Mouse (Mus musculus) midbrain, embryonic 13.5 days (tissue): ENCODE results near the gene Dot1l. TPM values are rescaled to one million over a fixed set of nuclear protein-coding genes. Genes with fewer than 3 reads are reported as not detected.

Experiments used
- ATAC-seq: fragments of 200-750 bp; cut with Nextera tagmentation; 2 replicates; pipeline ENCODE4 v1.8.0; 2017; ENCODE audit warnings: mild to moderate bottlenecking, moderate TSS enrichment, moderate library complexity
- H3K27ac ChIP-seq: fragments of 300-500 bp; sonication (generic); 2 replicates; pipeline ENCODE4 v1.5.1; 2015; ENCODE audit warnings: inconsistent platforms, mild to moderate bottlenecking, moderate library complexity
- H3K27me3 ChIP-seq: fragments of 300-500 bp; sonication (generic); 2 replicates; pipeline ENCODE4 v1.6.1; 2015; ENCODE audit warnings: mild to moderate bottlenecking, inconsistent platforms
- H3K36me3 ChIP-seq: fragments of 300-500 bp; sonication (generic); 2 replicates; pipeline ENCODE4 v1.6.1; 2015; ENCODE audit warnings: mild to moderate bottlenecking, inconsistent platforms
- H3K4me1 ChIP-seq: fragments of 300-500 bp; sonication (generic); replicated peaks from 2 replicates; pipeline ENCODE4 v1.6.1; 2015; ENCODE audit warnings: inconsistent platforms
- H3K4me2 ChIP-seq: fragments of 300-500 bp; sonication (generic); replicated peaks from 2 replicates; pipeline ENCODE4 v1.6.1; 2015; ENCODE audit warnings: moderate library complexity, mild to moderate bottlenecking, inconsistent platforms
- H3K4me3 ChIP-seq: fragments of 300-500 bp; sonication (generic); replicated peaks from 2 replicates; pipeline ENCODE4 v1.5.1; 2015; ENCODE audit warnings: mild to moderate bottlenecking, inconsistent platforms
- H3K9ac ChIP-seq: fragments of 300-500 bp; sonication (generic); replicated peaks from 2 replicates; pipeline ENCODE4 v1.6.1; 2015; ENCODE audit warnings: mild to moderate bottlenecking, inconsistent platforms
- H3K9me3 ChIP-seq: fragments of 300-500 bp; sonication (generic); 2 replicates; pipeline ENCODE4 v1.6.1; 2016; ENCODE audit warnings: mild to moderate bottlenecking, inconsistent platforms
- WGBS: fragments of 180-500 bp; shearing (Covaris S2); methylation state at CpG from one replicate; pipeline ENCODE4 v1.1.7; 2015; 5-methylcytosine and 5-hydroxymethylcytosine counted together
- polyA plus RNA-seq: library from polyadenylated mRNA; unstranded; fragments of >200 nt; fragmentation: Nextera tagmentation; extraction: Ambion mirVana; gene quantifications from 2 replicates; pipeline ENCODE4 v1.2.1, GENCODE M21; 2015

The Dot1l gene
- polyA plus RNA-seq, 1 experiment from 2014 or later: 23.3 TPM

- Histone ChIP-seq H3K4me1 (peaks cover 48% of the 10 kb centered on the region), H3K4me3 (no peak overlapping the region), H3K27me3 (peaks cover 17% of the 10 kb centered on the region), H3K9ac (0 out of 2 replicates have a peak overlapping the region, but pooled peaks have one; percentile 21), H3K36me3 (peaks cover 25% of the 10 kb centered on the region), H3K4me2 (0 out of 2 replicates have a peak overlapping the region, but pooled peaks have one; percentile 2), H3K9me3 (no peaks in the 10 kb centered on the region), H3K27ac (no peak overlapping the region)
- WGBS: 74% methylated on average over 1 of the region's 1 CpGs
- no peak for ATAC-seq
These were observed 74.6 kb downstream of the Dot1l start for GRCm38 (mm10) chr10:80829359-80830278.

GRCm38 (mm10) chr10:80831136-80831535 lies 76.1 kb downstream of the Dot1l start:
- no peak for ATAC-seq
- H3K27ac ChIP-seq: 0 out of 2 replicates have a peak overlapping the region, but pooled peaks have one; percentile 14
- peaks cover 32% of the 10 kb centered on the region for H3K27me3 ChIP-seq
- no peak overlapping the region for H3K4me3 ChIP-seq
- WGBS: 3% methylated on average over 9 of the region's 9 CpGs
- H3K36me3 ChIP-seq: peaks cover 25% of the 10 kb centered on the region
- peaks cover 58% of the 10 kb centered on the region for H3K4me1 ChIP-seq
- no peak overlapping the region for H3K9ac ChIP-seq
- H3K4me2 ChIP-seq: no peak overlapping the region
- no peaks in the 10 kb centered on the region for H3K9me3 ChIP-seq

- Histone ChIP-seq H3K4me3 (no peak overlapping the region), H3K9me3 (no peaks in the 10 kb centered on the region), H3K4me2 (no peak overlapping the region), H3K27ac (no peak overlapping the region), H3K27me3 (peaks cover 42% of the 10 kb centered on the region), H3K36me3 (peaks cover 25% of the 10 kb centered on the region), H3K4me1 (peaks cover 54% of the 10 kb centered on the region), H3K9ac (no peak overlapping the region)
- no peak for ATAC-seq
- 30% methylated on average over 7 of the region's 7 CpGs for WGBS
These were observed 77.8 kb downstream of the Dot1l start for GRCm38 (mm10) chr10:80832818-80833217.

- Histone ChIP-seq H3K27me3 (peaks cover 42% of the 10 kb centered on the region), H3K9me3 (no peaks in the 10 kb centered on the region), H3K4me1 (peaks cover 38% of the 10 kb centered on the region), H3K4me3 (0 out of 2 replicates have a peak overlapping the region, but pooled peaks have one; percentile 1), H3K9ac (peak overlapping the region; percentile 32), H3K4me2 (peak overlapping the region; percentile 1; the same call in 1 of the 2 replicates), H3K36me3 (peaks cover 4% of the 10 kb centered on the region; the same call in 1 of the 2 replicates), H3K27ac (no peak overlapping the region)
- WGBS: 51% methylated on average over 30 of the region's 30 CpGs
- peak; percentile 31; the same call in 1 of the 2 replicates for ATAC-seq
These were observed 80.6 kb downstream of the Dot1l start for GRCm38 (mm10) chr10:80835617-80836016.

GRCm38 (mm10) chr10:80836949-80837379 lies 82.0 kb downstream of the Dot1l start:
- Histone ChIP-seq H3K4me2 (no peak overlapping the region), H3K9ac (no peak overlapping the region), H3K27me3 (peaks cover 51% of the 10 kb centered on the region), H3K9me3 (no peaks in the 10 kb centered on the region), H3K27ac (no peak overlapping the region), H3K36me3 (no peaks in the 10 kb centered on the region), H3K4me1 (peaks cover 29% of the 10 kb centered on the region), H3K4me3 (no peak overlapping the region)
- 53% methylated on average over 7 of the region's 7 CpGs for WGBS
- ATAC-seq: no peak

- Histone ChIP-seq H3K4me3 (no peak overlapping the region), H3K9me3 (no peaks in the 10 kb centered on the region), H3K27me3 (peaks cover 59% of the 10 kb centered on the region), H3K4me2 (no peak overlapping the region), H3K9ac (no peak overlapping the region), H3K27ac (no peak overlapping the region), H3K4me1 (peaks cover 22% of the 10 kb centered on the region), H3K36me3 (no peaks in the 10 kb centered on the region)
- 21% methylated on average over 2 of the region's 2 CpGs for WGBS
- ATAC-seq: no peak
These were observed 82.8 kb downstream of the Dot1l start for GRCm38 (mm10) chr10:80837827-80838226.

GRCm38 (mm10) chr10:80838346-80838912 lies 83.4 kb downstream of the Dot1l start:
- peaks cover 61% of the 10 kb centered on the region for H3K27me3 ChIP-seq
- no peak overlapping the region for H3K4me2 ChIP-seq
- WGBS: 68% methylated on average over 2 of the region's 2 CpGs

GRCm38 (mm10) chr10:80839848-80840247 lies 84.8 kb downstream of the Dot1l start:
- ATAC-seq: no peak
- H3K9ac ChIP-seq: no peak overlapping the region
- 60% methylated on average over 6 of the region's 6 CpGs for WGBS
- peaks cover 61% of the 10 kb centered on the region for H3K27me3 ChIP-seq
- H3K4me2 ChIP-seq: no peak overlapping the region
- no peak overlapping the region for H3K4me3 ChIP-seq
- peaks cover 31% of the 10 kb centered on the region for H3K4me1 ChIP-seq
- H3K27ac ChIP-seq: no peak overlapping the region
- H3K9me3 ChIP-seq: no peaks in the 10 kb centered on the region
- H3K36me3 ChIP-seq: no peaks in the 10 kb centered on the region

More at GRCm38 (mm10) chr10:80838346-80838912, 83.4 kb downstream of the Dot1l start:
- Histone ChIP-seq H3K27ac (no peak overlapping the region), H3K4me3 (no peak overlapping the region), H3K4me1 (peaks cover 21% of the 10 kb centered on the region), H3K9me3 (no peaks in the 10 kb centered on the region), H3K36me3 (no peaks in the 10 kb centered on the region), H3K9ac (no peak overlapping the region)
- no peak for ATAC-seq

- WGBS: 88% methylated on average over 2 of the region's 2 CpGs
- Histone ChIP-seq H3K4me2 (no peak overlapping the region), H3K4me1 (peaks cover 21% of the 10 kb centered on the region), H3K9me3 (no peaks in the 10 kb centered on the region), H3K36me3 (no peaks in the 10 kb centered on the region), H3K4me3 (no peak overlapping the region), H3K9ac (no peak overlapping the region), H3K27ac (no peak overlapping the region), H3K27me3 (peaks cover 57% of the 10 kb centered on the region)
- ATAC-seq: no peak
These were observed 86.7 kb downstream of the Dot1l start for GRCm38 (mm10) chr10:80841685-80842084.

- Histone ChIP-seq H3K4me2 (no peak overlapping the region), H3K4me3 (no peak overlapping the region), H3K36me3 (no peaks in the 10 kb centered on the region), H3K9me3 (no peaks in the 10 kb centered on the region), H3K4me1 (peaks cover 21% of the 10 kb centered on the region), H3K27me3 (peaks cover 53% of the 10 kb centered on the region), H3K27ac (no peak overlapping the region), H3K9ac (no peak overlapping the region)
- WGBS: 83% methylated on average over 15 of the region's 15 CpGs
- no peak for ATAC-seq
These were observed 87.3 kb downstream of the Dot1l start for GRCm38 (mm10) chr10:80842334-80842733.

- Histone ChIP-seq H3K36me3 (no peaks in the 10 kb centered on the region), H3K4me2 (peak overlapping the region; percentile 78), H3K27ac (no peak overlapping the region), H3K27me3 (peaks cover 53% of the 10 kb centered on the region), H3K9ac (peak overlapping the region; percentile 74), H3K9me3 (no peaks in the 10 kb centered on the region), H3K4me3 (peak overlapping the region; percentile 48), H3K4me1 (peaks cover 19% of the 10 kb centered on the region)
- 8% methylated on average over 32 of the region's 32 CpGs for WGBS
- ATAC-seq: 0 out of 2 replicates have a peak, but pooled peaks have one; percentile 28
These were observed 88.3 kb downstream of the Dot1l start for GRCm38 (mm10) chr10:80843087-80843930.
